Mouse (Mus musculus) lung, postnatal 25 days (tissue): ENCODE data around the gene Snx29.
"Not testable (repeated sequence)": the region's sequence is repeated elsewhere in the genome, so short reads cannot be mapped to it uniquely, and the experiment has no call there.

Experiments
- DNase-seq: peaks from one replicate; pipeline ENCODE4 v3.0.0; 2022; ENCODE audit warnings: low spot score

Gene Snx29

DNA sequence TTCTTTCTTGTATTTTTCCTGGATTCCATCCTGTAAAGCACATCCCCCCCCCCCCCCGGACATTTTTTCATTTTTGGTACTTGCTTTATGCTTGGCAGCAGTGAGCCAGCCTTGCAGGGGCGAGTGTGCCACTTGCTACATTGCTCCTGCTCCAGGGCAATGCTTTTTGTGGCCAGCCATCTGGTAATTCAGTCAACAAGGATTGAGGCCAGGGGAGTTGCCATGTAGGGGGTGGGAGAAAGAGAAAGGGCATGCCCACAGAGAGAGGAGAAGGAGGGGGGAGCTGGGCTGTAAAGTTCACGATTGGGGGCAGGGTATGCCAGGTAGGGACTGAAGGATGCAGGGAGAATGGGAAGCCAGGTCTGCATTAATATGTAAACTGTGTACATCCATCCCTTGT, 210.7 kb downstream of the Snx29 start:
- no peak for DNase-seq

DNA sequence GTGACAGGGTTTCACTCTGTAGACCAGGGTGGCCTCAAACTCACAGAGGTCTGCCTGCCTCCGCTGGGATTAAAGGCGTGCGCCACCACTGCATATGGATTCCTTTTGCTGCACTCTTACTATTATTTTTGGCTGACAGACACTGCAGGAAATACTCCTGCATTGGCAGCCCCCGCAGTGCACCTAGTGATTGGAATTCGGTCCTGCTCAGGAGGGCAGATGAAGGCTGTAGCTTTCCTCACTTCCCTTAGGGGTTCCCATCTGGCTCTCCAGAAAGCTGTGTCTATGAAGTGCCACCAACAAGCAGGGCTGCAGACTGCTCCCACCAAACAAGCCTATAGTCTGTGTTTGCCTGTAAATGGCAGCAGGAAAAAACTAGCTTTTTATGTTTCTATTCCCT, 215.0 kb downstream of the Snx29 start:
- DNase-seq: no peak

DNA sequence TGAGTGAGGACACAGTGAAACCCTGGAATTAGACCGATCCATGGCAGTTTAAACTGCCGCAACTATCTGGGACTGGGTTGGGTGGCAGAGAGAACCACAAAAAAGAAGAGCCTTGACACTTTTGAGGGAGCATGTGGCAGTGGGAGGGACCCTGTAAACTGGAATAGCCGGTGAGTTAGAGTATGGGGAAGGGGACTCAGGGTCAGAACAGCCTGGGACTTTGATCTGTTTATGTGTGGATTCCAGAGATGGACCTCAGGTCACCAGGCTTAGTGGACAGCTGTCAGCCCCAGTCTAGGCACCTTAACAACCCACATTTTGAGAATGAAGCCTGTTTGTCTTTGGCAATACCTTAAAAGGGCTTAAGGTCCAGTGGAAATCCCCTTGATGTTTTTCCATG, 215.5 kb downstream of the Snx29 start:
- no peak for DNase-seq

DNA sequence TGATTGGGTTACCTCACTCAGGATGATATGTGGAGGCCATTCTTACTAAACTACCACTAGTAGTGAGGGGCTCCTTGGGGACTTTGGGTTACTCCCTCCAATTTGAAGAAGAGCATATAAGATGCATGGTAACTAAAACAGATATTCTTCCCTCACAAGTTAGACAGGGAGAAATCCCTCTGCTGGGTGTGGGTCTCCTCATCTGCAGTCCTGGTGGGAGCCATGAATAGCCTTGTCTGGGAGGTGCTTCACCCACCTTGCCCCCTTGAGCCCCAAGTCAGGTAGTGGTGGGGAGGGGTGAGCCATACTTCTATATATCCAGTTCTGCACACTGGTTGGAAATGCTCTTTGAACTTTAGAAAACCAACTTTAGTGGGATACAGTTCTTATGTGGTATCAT, 218.3 kb downstream of the Snx29 start:
- DNase-seq: no peak

DNA sequence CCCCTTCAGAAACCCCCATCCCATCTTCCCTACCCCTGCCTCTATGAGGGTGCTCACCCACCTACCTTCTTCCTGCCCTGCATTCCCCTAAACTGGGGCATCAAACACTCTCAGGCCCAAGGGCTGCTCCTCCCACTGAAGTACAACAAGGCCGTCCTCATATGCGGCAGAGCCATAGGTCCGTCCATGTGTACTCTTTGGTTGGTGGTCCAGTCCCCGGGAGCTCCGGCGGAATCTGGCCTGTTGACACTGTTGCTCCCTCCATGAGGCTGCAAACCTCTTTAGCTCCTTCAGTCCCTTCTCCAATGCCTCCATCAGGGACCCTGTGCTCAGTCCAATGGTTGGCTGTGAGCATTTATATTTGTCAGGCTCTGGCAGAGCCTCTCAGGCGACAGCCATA, 219.1 kb downstream of the Snx29 start:
- no peak for DNase-seq

DNA sequence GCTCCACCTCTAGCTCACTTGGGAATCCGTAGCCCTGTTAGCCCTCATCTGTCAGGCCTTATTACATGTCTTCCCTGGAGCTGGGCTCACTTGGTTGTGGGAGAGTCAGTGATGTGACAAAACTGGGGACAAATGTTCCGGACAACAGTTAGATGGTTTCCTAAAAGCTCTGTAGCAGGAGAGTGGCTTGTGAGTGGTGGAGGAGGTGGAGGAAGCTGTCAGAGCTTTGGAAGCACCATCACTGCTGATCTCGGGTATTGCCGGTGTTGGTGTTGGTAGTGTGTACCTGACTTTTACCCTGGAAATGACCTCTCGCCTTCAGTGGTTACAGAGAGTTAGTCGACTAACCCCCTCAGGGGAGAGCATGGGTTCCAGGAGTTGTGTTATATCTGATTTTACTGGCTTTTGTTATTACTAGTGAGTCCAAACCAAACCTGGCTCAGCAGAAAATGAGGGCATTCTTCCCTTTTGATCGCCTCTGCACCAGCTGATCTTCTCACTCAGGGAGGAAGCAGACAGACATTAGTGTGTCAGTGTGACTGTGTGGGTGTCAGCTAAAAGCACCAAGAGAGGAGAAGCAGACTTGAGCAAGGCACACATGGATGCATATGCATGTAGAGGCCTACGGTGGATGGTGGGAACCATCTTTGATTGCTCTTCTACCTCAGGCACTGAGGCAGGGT, 227.5 kb downstream of the Snx29 start:
- no peak for DNase-seq

DNA sequence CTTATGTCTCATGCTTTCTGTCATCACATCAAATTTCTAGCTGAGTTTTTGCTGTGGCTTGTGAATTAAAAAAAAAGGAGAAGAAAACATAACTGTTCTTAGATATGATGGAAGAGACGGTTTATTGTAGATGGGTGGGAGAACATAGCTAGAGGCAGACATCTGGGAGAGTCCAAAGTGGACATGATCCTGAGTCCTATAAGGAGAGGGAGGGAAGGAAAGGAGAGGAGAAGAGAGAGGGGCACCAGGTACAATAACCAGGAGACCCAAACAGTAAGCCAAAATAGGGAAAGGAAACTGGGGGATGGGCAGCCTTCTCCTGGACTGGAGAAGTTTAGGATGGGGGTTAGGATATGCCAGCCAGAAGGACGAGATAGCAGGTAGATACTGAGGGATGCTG, 239.0 kb downstream of the Snx29 start:
- DNase-seq: no peak

DNA sequence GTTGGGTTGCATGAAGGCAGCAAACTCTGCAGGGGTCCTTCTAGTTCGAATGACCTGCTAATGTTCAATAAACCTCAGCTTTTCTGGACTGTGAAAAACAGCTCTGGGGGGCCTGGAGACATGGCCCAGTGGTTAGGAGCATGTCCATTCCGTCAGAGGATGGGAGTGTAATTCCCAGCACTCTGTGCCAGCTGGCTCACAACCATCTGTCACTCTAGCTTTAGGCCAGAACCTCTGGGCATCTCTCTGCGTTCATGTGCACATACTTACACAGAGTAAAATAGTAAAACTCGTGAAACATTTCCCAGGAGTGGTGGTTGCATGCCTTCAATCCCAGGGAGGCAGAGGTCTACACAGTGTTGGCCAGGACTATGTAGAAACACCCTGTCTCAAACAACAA, 241.1 kb downstream of the Snx29 start:
- DNase-seq: no peak

DNA sequence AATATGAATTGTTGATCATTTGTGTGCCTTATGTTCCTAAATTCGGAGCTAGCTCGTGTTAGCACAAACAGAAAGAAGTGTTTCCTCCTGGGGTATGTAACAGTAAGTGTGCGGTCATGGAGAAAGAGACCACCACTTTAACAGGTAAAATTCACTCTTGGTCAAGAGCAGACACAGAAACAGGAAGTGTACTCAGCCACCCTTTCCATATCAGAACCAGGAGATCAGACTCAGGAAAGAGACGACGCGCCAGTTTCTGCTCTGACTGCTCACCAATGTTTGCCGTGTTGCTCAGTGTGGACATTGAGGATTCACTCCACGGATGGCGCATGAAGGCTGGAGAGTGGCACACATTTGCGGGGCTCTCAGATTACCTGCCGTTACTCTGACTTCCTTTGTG, 242.4 kb downstream of the Snx29 start:
- DNase-seq: no peak

DNA sequence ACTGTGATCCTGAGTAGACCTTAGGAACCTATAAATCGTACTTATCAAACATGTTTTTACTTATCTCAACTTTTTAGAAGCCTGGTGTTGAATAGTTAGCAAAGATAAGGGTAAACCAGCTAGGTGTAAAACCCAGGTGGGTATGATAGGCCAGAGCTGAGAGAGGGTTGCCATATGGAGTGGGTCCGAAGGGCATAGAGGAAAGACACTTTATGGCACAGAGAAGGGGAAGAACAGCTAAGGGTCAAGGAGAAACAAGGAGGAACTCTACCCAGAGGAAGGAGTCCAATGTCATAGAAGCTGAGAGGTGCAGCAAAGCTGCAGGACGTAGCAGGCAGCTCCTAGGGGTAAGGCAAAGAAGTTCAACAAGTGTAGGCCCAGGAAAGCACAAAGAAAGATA, 244.9 kb downstream of the Snx29 start:
- DNase-seq: no peak

DNA sequence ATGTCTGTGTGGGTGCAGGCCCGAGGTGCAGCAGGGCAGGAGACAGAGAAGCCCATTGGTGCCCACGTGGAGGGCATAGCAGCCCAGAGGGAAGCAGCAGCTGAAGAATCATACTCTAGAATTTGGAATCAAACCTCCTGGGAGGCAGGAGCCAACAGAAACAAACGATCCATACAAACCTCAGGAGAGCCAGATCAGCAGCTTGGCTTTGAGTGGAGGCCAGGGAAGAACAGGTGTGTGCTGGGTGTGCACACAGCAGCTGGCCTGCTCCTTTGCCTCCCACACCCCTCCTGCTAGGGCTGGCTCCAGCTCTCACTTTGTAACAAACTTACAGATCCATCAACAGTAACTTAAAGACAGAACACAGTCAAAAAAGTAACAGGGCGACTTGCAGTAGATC, 245.4 kb downstream of the Snx29 start:
- no peak for DNase-seq

DNA sequence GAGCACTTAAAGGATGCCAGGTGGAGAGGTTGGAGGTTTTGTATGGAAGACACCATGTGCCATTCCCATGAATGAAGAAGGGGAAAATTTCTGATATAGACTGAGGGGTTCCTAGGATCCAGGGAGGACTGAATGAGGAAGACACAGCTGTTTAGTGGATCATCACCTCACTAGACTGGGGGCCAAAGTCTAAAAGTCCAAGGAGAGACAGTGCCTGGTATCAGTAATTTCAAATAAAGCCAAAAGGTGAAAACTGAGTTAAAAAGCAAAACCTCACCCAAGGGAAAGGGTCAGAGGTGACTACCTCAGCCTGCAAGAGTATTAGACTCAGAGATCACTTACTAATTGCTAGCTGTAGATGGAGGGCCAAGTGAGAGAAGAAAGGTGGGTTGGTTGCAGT, 245.9 kb downstream of the Snx29 start:
- DNase-seq: no peak

DNA sequence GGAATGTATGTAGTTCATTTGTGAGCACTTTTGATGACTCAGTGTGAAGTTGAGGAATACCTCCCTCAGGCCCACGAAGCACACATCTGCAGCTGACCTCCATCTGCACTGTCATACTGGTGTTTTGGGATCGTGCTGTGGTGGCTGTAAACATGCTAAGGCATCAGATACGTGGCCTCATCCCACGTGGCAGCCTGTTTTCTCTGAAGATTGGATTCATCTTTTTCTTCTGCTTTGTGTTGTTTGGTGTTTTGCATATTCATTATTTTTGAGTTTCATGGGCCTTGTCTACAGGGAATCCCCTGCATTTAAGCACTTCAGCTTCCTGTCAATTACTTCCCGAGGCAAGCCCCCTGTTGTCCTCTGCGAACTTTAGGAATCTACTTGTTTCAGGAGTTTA, 246.4 kb downstream of the Snx29 start:
- DNase-seq: no peak

DNA sequence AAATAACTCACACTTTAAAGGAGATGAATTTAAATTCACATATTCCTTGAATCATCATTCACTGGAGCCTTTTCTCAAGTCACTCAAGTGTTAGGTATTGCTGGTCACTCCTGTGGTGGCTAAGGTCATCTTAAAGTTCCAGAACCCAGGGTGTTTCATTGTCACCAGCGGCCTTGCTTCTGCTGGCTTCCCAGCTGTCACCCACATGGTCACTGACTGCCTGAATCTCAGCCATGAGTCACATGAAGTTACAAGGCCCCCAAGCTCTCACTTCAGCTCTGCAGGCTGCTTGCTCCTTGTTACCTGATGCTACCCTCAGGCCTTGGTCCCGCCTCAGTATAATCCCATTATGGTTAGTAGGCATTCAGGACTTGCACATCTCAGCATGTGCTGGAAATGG, 247.4 kb downstream of the Snx29 start:
- no peak for DNase-seq

DNA sequence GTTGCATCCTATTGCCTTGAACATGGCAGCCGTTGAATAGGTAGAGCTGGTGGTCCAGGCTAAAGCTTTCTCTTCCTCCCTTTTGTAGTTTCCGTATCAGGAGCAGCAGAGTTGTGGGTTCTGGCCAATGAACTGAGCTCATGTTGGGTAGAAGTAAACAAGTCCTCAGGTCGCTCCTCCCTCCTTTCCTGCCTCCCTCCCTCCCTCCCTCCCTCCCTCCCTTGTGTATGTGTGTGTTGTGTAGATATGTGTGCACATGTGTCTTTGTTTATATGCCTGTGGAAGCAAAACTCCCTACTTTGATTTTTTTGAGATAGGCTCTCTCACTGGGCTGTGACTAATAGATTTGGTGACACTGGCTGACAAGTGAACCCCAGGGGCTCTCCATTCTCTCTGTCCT, 251.8 kb downstream of the Snx29 start:
- DNase-seq: no peak

DNA sequence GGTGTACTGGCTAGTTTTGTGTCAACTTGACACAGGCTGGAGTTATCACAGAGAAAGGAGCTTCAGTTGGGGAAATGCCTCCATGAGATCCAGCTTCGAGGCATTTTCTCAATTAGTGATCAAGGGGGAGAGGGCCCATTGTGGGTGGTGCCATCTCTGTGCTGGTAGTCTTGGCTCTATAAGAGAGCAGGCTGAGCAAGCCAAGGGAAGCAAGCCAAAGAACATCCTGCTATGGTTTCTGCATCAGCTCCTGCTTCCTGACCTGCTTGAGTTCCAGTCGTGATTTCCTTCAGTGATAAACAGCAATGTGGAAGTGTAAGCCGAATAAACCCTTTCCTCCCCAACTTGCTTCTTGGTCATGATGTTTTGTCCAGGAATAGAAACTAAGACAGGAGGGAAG, 253.0 kb downstream of the Snx29 start:
- DNase-seq: not testable (repeated sequence)

DNA sequence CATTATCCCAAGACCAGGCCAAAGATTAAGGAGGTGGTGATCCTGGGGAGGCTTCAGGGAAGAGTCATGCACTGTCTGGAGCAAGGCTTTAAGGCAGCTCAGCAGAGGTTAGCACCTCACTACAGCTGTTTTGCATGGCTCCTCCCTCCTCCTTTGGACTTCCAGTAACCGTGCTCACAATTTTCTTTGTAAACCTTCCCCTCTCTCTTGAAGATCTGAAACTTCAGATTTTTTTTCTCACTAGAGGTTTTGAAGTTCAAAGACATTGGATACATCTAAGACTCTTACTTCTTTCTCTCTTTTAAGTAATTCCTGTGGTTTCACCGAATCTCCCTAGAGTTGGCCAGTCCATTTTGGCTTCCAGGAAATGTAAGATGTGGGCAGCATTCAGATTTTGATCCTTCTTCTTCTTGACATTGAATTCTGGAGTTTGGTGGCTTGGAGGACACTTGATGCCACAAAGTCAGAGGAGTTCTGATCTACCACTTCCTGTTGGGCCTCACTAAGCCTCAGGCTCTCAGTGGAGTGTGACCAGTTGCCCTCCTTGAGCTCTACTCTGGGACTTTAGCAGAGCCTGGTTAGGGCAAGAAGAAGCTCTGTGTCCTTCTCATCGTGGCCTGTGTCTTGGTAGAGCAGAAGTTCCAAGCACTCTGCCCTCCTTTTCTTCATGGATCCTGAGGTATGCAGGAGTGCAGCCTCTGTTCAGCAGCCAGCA, 255.0 kb downstream of the Snx29 start:
- no peak for DNase-seq

DNA sequence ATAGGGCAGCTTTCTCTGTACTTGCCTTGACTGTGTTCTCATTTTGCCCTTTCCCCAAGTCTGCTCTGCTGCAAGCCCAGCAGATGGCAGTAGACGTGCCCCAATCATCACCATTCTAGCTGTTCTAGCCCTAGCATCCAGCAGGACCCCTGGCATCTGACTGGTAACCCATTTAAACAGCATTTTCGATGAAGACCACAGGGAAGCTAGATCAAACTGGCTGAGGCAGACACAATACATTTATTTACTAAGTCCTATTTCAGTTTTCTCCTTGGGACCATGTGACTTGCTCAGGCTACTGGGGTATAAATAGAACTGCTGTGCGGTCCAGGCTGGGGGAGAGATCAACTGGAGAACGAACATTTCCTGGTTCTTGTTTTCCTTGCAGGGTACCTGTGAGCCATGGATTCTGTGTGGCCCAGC, 257.0 kb downstream of the Snx29 start:
- DNase-seq: no peak

DNA sequence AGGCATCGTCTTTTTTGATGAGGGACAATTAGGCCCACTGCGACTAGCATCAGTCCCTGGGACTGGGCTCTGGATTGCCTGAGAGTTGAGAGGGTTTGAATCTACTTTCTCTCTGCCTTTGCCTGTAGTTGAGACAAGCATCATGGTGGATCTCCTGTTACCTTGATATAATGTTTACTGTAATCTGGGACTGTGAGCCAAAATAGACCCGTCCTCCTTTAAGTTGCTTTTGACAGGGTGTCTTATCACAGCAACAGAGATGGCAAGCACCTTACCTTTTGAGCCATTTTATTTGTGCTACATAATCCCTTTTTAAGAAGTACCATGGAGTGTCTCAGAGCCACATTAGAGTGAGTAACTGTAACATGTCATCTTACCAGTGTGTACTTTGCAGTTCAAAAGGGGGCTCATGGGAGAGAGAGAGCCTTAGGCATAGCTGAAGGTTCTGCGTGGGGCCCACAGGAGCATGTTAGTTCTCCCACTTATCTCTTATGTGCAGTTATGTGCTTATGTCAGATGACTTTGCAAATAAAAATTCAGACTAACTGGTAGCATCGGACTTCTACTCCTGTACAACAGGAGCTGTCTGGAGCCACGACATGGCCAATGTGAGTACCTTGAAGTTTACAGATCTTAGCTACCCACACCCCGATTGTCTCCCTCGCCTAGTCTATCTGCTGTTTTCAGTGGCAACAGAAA, 261.4 kb downstream of the Snx29 start:
- no peak for DNase-seq

DNA sequence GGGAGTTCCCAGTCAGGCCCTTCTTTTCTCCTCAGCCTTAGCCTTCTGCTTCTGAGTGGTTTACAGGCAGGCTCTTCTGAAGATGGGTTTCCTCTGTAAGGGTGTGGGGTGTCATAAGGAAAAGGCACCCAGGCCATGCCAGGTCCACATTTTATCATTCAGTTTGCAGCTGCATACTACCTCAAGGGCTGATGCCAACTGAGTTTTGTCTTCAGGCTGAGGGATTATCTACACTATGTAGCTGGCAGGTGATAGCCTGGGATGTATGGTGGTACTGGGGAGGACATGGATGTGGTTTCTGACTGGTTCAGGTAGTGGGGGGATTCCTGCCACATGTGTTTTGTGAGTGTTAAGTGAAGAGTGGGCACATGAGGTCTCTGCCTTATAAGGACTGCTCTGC, 266.0 kb downstream of the Snx29 start:
- no peak for DNase-seq

DNA sequence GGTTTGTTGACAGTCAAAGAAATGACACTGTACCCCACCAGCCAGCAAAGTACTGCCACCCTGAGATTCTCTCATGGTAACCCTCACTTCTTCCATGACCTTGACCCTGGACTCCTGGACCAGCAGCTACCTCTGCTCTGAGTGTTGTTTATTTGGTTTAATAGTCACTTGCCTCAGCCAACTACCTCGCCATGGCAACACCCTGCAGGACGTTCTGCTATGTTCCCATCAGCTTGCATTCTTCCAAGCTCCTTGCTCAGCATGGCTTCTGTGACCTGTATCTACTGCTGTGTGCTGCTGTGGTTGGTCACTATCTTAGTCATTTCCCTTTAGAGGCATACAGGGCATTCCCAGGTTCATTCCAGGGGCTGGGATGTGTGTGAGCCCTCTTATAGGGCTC, 266.6 kb downstream of the Snx29 start:
- no peak for DNase-seq

DNA sequence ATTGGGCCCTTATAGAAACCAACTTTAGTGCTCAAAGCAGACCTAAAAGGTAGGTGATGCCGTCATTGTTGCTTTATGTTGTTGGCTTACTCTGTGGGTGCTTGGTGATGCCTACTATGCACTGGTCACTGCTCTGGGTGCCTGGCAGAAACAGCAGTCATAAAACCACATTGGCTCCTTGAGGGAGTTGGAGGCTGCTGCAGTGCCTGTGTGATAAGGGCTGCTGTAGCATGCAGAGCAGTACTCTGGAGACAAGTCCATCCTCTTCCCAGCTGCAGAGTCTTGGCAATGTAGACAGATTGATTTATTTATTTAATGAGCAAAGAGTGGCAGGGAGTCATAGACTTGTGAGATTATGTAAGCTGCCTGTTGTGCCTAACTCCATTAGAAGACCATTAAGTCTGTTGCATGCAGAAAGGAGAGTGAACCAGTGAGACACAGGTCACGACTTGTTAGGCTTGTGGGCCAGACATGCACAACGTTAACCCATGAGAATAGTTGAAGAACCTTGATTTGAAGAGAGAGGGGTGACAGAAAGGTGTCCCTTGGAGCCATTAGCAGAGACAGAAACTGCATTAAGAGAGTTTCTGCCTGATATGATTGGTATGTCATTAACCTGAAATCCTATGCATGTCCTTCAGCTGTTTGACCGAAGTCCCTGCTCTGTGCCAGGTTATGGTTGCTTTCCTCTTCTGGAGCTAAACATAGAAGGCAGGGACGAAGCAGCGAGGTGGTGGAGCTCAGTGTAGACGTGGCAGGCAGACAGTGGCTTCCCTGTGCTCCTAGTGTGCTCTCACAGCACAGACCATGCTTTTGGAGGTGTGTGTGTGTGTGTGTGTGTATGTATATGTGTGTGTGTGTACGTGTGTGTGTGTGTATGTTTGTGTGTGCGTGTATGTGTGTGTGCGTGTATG, 267.3 kb downstream of the Snx29 start:
- DNase-seq: no peak
